Mouse (Mus musculus): ENCODE data around the gene Taar8a. TPM values are rescaled to one million over a fixed set of nuclear protein-coding genes. Genes with fewer than 3 reads are reported as not detected.
A peak's percentile ranks its signal among the peaks of the same experiment; 100 is the strongest.
"Not testable (repeated sequence)": the region's sequence is repeated elsewhere in the genome, so short reads cannot be mapped to it uniquely, and the experiment has no call there.

Gene Taar8a
- total RNA-seq (2017), result not detected in 2 replicates

DNA sequence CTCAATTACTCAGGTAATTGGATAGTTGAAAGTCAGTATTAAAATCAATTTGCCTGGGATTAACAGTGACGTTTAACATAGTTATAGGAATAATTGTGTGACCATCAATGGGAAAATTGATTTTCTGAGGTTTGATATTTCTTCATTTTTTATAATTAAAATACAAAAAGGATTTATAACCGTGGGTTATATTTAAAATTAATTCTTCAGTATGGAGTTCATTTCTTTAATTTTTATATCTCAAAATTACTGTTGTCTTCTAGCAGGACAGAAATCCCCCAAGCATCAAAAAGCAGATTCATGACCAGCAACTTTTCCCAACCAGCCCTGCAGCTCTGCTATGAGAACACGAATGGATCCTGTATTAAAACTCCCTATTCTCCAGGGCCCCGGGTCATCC, at the start of gene Taar8a:
Gene Taar8a (plus strand): TSS at position 301 of the 400 bp plus-strand sequence.
- ATAC-seq (replicated peaks in 1 of 2; ENCODE audit: insufficient read depth in 1 of 2, low FRiP score in 2 of 2, low TSS enrichment in 1 of 2, low read depth in 1 of 2, poor library complexity in 2 of 2, severe bottlenecking in 2 of 2), result not testable (repeated sequence)

GRCm38 (mm10) chr10:24026922-24027321, 49.4 kb upstream of the Taar8a start, which contains the start of gene Taar7d:
Taar7d (plus strand) TSS chr10:24027222.
- ATAC-seq (replicated peaks in 1 of 2; ENCODE audit: insufficient read depth in 1 of 2, low FRiP score in 2 of 2, low TSS enrichment in 1 of 2, low read depth in 1 of 2, poor library complexity in 2 of 2, severe bottlenecking in 2 of 2), result no peak

DNA sequence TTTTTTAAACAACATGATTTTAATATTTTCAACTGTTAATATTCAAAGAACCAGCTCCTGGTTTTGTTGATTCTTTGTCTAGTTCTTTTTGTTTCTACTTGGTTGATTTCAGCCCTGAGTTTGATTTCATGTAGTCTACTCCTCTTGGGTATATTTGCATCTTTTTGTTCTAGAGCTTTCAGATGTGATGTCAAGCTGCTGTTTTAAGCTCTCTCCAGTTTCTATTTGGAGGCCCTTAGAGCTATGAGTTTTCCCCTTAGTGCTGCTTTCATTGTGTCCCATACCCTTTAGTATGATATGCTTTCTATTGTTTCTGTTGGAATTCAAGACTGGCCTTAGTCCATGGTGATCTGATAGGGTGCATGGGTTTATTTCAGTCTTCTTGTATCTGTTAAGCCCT, 45.0 kb upstream of the Taar8a start:
- ATAC-seq (replicated peaks in 1 of 2; ENCODE audit: insufficient read depth in 1 of 2, low FRiP score in 2 of 2, low TSS enrichment in 1 of 2, low read depth in 1 of 2, poor library complexity in 2 of 2, severe bottlenecking in 2 of 2), result no peak

DNA sequence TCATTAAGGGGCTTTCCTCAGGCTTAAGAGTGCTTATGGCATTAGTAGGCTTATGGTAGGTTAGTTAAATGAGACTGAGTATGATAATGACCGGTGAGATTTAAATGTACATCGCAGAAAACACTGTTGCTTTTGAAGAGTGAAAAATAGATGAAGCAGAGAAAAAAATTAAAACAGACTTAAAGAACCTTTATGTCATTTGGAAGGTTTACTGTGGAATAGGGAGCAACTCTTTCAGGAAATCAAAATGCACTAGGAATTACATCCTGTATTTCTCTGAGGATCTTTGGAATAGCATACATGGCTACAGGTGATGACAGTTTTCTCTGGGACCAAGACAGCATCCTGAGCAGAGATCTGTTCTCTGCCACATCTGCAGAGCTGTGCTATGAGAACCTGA, 39.0 kb upstream of the Taar8a start, which contains the start of gene Taar7e:
Gene Taar7e (plus strand): TSS at position 301 of the 400 bp plus-strand sequence.
- ATAC-seq (replicated peaks in 1 of 2; ENCODE audit: insufficient read depth in 1 of 2, low FRiP score in 2 of 2, low TSS enrichment in 1 of 2, low read depth in 1 of 2, poor library complexity in 2 of 2, severe bottlenecking in 2 of 2), result no peak

- peak in 1 of 2 experiments; percentile 39; a peak in 1 of 4 replicates for ATAC-seq (replicated peaks in 1 of 2; ENCODE audit: insufficient read depth in 1 of 2, low FRiP score in 2 of 2, low TSS enrichment in 1 of 2, low read depth in 1 of 2, poor library complexity in 2 of 2, severe bottlenecking in 2 of 2)
Observed at GRCm38 (mm10) chr10:24040120-24040869, 36.0 kb upstream of the Taar8a start.

- ATAC-seq (replicated peaks in 1 of 2; ENCODE audit: insufficient read depth in 1 of 2, low FRiP score in 2 of 2, low TSS enrichment in 1 of 2, low read depth in 1 of 2, poor library complexity in 2 of 2, severe bottlenecking in 2 of 2), result no peak
Observed at GRCm38 (mm10) chr10:24049210-24049609, 27.1 kb upstream of the Taar8a start, which contains the start of gene Taar7f. Taar7f (plus strand) TSS chr10:24049510.

GRCm38 (mm10) chr10:24052039-24052438, 24.3 kb upstream of the Taar8a start:
- no peak; a peak in 1 of 4 replicates for ATAC-seq (replicated peaks in 1 of 2; ENCODE audit: insufficient read depth in 1 of 2, low FRiP score in 2 of 2, low TSS enrichment in 1 of 2, low read depth in 1 of 2, poor library complexity in 2 of 2, severe bottlenecking in 2 of 2)

DNA sequence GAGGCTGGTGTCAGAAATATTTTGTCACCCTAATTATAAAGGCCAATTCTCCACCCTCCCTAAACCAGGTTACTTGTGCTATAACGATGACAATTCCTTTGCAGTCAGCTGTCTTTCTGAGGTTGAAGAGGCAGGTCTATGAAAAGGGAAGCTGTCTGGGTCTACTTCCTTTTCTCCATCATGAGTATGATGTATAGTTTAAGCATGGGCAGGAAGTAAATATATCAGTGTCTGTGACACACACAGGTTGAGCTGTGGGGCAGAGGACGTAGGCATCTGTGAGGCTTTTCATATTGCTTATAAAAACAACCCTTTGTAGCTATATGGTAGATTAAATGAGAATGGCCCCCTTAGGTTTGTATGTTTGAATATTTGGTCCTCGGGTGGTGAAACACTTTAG, 17.3 kb upstream of the Taar8a start:
- ATAC-seq (replicated peaks in 1 of 2; ENCODE audit: insufficient read depth in 1 of 2, low FRiP score in 2 of 2, low TSS enrichment in 1 of 2, low read depth in 1 of 2, poor library complexity in 2 of 2, severe bottlenecking in 2 of 2), result peak; percentile 56 to 86

GRCm38 (mm10) chr10:24074751-24075150, 1.5 kb upstream of the Taar8a start:
- ATAC-seq (replicated peaks in 1 of 2; ENCODE audit: insufficient read depth in 1 of 2, low FRiP score in 2 of 2, low TSS enrichment in 1 of 2, low read depth in 1 of 2, poor library complexity in 2 of 2, severe bottlenecking in 2 of 2), result not testable (repeated sequence)

DNA sequence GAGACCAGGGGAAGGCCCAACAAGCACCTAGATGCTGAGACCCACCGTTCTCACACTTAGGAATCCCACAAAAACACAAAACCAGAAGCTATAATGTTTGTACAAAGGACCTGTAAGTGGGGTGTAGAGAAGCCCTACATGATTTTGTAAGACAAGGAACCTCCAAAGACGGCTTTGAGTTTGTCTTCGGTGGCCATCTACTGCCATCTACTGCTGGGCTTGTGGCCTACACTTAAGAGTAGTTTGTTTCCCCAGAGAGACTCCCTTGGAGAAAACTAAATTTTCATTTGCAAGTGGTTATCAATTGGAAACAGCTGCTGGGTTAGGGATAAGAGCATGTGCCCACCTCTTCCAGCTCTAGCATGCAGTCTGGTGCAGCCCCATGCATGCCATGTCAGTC, 3.9 kb downstream of the Taar8a start:
- peak; percentile 66 to 73; a peak in 3 of 4 replicates for ATAC-seq (replicated peaks in 1 of 2; ENCODE audit: insufficient read depth in 1 of 2, low FRiP score in 2 of 2, low TSS enrichment in 1 of 2, low read depth in 1 of 2, poor library complexity in 2 of 2, severe bottlenecking in 2 of 2)

GRCm38 (mm10) chr10:24085936-24086335, 9.6 kb downstream of the Taar8a start:
- no peak for ATAC-seq (replicated peaks in 1 of 2; ENCODE audit: insufficient read depth in 1 of 2, low FRiP score in 2 of 2, low TSS enrichment in 1 of 2, low read depth in 1 of 2, poor library complexity in 2 of 2, severe bottlenecking in 2 of 2)

DNA sequence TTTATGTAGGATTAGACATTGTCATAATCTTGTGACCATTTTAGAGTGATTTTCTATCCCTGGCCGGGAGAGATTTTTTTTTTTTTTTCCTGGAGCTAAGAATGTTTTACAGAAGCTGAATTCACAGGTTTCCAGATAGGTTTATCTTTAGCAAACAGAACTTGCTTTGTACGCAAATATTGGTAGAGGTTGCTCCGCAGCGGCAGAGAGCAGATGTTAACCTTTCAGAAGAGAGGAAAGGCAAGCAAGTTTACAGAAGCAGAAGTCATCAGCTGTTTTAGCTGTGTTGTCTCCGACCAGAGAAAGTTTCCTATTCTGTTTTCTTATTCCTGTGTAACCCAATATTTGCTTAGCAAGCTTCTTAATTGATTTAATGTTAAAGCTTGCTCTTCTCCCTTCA, 10.3 kb downstream of the Taar8a start:
- ATAC-seq (replicated peaks in 1 of 2; ENCODE audit: insufficient read depth in 1 of 2, low FRiP score in 2 of 2, low TSS enrichment in 1 of 2, low read depth in 1 of 2, poor library complexity in 2 of 2, severe bottlenecking in 2 of 2), result no peak

GRCm38 (mm10) chr10:24087168-24087567, 10.9 kb downstream of the Taar8a start:
- ATAC-seq (replicated peaks in 1 of 2; ENCODE audit: insufficient read depth in 1 of 2, low FRiP score in 2 of 2, low TSS enrichment in 1 of 2, low read depth in 1 of 2, poor library complexity in 2 of 2, severe bottlenecking in 2 of 2), result no peak

DNA sequence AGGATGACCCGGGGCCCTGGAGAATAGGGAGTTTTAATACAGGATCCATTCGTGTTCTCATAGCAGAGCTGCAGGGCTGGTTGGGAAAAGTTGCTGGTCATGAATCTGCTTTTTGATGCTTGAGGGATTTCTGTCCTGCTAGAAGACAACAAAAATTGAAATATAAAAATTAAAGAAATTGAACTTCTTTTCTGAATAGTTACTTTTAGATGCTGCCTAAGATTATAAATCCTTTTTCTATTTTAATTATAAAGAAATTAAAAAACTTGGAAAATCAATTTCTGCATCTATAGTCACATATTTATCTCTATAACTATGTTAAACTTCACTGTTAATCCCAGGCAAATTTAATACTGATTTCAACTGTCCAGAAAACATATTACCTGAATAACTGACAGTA, 15.9 kb downstream of the Taar8a start, which contains the start of gene Taar8b:
Gene Taar8b (minus strand): TSS at position 101 of the 400 bp plus-strand sequence.
- ATAC-seq (replicated peaks in 1 of 2; ENCODE audit: insufficient read depth in 1 of 2, low FRiP score in 2 of 2, low TSS enrichment in 1 of 2, low read depth in 1 of 2, poor library complexity in 2 of 2, severe bottlenecking in 2 of 2), result no peak

DNA sequence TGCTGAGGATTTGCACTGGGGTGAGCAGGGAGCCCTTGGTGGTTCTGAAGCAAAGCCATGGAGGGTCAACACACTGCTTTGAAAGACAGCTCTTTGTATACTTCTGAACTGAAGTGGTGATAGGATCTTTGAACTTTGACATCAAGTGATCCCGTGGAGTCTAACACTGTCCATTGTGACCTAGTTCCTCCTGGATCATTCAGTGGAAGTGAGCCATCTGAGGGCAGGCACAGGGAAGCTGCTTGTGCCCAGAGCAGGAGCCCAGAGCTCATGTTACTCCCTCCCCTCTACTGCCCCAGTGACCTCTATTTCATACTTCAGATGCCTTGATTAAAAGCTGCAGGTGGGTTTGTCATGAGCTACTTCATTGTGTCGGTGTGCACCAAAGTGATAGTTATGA, 20.7 kb downstream of the Taar8a start:
- not testable (repeated sequence) for ATAC-seq (replicated peaks in 1 of 2; ENCODE audit: insufficient read depth in 1 of 2, low FRiP score in 2 of 2, low TSS enrichment in 1 of 2, low read depth in 1 of 2, poor library complexity in 2 of 2, severe bottlenecking in 2 of 2)

DNA sequence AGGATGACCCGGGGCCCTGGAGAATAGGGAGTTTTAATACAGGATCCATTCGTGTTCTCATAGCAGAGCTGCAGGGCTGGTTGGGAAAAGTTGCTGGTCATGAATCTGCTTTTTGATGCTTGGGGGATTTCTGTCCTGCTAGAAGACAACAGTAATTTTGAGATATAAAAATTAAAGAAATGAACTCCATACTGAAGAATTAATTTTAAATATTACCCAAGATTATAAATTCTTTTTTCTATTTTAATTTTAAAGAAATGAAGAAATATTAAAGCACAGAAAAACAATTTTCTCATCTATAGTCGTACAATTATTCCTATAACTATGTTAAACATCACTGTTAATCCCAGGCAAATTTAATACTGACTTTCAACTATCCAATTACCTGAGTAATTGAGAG, 25.5 kb downstream of the Taar8a start, which contains the start of gene Taar8c:
Gene Taar8c (minus strand): TSS at position 101 of the 400 bp plus-strand sequence.
- ATAC-seq (replicated peaks in 1 of 2; ENCODE audit: insufficient read depth in 1 of 2, low FRiP score in 2 of 2, low TSS enrichment in 1 of 2, low read depth in 1 of 2, poor library complexity in 2 of 2, severe bottlenecking in 2 of 2), result not testable (repeated sequence)

DNA sequence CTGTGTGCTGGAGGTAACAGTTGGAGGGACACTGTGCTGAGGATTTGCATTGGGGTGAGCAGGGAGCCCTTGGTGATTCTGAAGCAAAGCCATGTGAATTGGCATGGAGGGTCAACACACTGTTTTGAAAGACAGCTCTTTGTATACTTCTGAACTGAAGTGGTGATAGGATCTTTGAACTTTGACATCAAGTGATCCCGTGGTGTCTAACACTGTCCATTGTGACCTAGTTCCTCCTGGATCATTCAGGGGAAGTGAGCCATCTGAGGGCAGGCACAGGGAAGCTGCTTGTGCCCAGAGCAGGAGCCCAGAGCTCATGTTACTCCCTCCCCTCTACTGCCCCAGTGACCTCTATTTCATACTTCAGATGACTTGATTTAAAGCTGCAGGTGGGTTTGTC, 27.0 kb downstream of the Taar8a start:
- not testable (repeated sequence) for ATAC-seq (replicated peaks in 1 of 2; ENCODE audit: insufficient read depth in 1 of 2, low FRiP score in 2 of 2, low TSS enrichment in 1 of 2, low read depth in 1 of 2, poor library complexity in 2 of 2, severe bottlenecking in 2 of 2)

- peak; percentile 39 to 49; a peak in 2 of 4 replicates for ATAC-seq (replicated peaks in 1 of 2; ENCODE audit: insufficient read depth in 1 of 2, low FRiP score in 2 of 2, low TSS enrichment in 1 of 2, low read depth in 1 of 2, poor library complexity in 2 of 2, severe bottlenecking in 2 of 2)
Observed at GRCm38 (mm10) chr10:24107747-24108146, 31.4 kb downstream of the Taar8a start.

GRCm38 (mm10) chr10:24108236-24108635, 31.9 kb downstream of the Taar8a start:
- no peak for ATAC-seq (replicated peaks in 1 of 2; ENCODE audit: insufficient read depth in 1 of 2, low FRiP score in 2 of 2, low TSS enrichment in 1 of 2, low read depth in 1 of 2, poor library complexity in 2 of 2, severe bottlenecking in 2 of 2)

All from hematopoietic stem cell, adult 5-6 weeks (primary cell).